Mouse (Mus musculus): ENCODE measurements around the gene BC030867.

DNA sequence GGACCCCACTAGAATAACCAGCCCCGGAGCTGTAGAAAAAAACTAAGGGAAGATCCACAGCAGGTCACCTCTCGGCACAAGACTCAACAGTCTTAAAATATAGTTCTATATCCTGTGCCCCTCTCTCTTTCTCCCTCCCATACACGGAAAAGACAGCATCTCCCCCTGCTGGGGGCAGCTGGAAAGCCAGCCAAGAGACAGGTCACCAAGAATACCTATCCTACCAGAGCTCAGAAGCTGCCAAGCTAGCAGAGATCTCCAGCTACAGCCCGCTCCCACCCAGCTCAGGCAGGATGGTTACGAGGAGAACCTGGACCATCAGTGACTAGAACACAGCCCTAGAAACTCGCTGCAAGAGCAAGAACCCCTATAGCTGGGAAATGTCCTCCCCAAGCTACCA, 25.5 kb upstream of the BC030867 start:
- TF ChIP-seq CTCF (IDR thresholded peaks at IDR 0.05; ENCODE audit: control insufficient read depth, insufficient read depth, insufficient read length) (peak; percentile 44), MAX (IDR thresholded peaks at IDR 0.05) (no peak), USF1 (IDR thresholded peaks at IDR 0.05; ENCODE audit: low read depth) (no peak), MYOD1 (IDR thresholded peaks at IDR 0.05; ENCODE audit: control insufficient read depth, insufficient read length, low read depth) (no peak)

All from C2C12 (cell line).